Mouse (Mus musculus): ENCODE data around the gene Gm10447. TPM values are rescaled to one million over a fixed set of nuclear protein-coding genes. Genes with fewer than 3 reads are reported as not detected.

Gene Gm10447
- polyA plus RNA-seq, 1 experiment = not detected

DNA sequence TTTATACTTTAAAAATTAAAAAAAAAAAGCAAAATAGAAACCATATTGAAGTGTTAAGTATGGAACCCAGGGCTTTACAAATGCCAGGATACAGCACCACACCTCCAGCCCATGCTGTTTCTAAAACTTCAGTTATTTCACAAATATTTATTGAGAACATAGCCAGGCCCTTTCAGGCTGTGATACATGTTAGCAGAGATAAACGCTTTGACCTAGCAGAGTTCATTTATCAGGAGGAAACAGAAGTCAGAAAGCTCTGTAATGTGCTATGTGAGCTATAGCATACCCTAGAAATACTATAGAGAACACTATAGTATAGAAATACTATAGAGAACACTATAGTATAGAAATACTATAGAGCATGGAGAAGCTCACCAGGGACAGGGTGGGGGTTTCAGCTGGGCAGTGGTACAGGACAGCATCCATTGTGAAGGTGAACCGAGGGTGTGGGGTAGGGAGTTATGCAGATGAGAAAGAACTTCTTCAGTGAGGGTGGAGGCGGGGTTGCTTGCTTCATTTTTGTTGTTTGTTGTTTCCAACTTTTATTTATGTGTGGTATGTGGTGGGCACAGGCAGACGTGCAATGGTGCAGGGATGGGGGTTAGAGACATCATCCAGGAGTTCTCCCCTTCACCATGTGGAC is 24.3 kb upstream of the Gm10447 start:
- H3K4me3 ChIP-seq (ENCODE audit: insufficient read depth, poor library complexity, severe bottlenecking) = no peak overlapping the region
- H3K27me3 ChIP-seq (ENCODE audit: control insufficient read depth, insufficient read depth, insufficient read length) = no peaks in the 10 kb centered on the region
- no peaks in the 10 kb centered on the region for H3K79me3 ChIP-seq (ENCODE audit: low read depth)
- no peak overlapping the region for H3ac ChIP-seq (ENCODE audit: control insufficient read depth, insufficient read length, low read depth)
- no peak for TF ChIP-seq CTCF (IDR thresholded peaks at IDR 0.05; ENCODE audit: control insufficient read depth, insufficient read depth, insufficient read length)
- TF ChIP-seq CEBPB (IDR thresholded peaks at IDR 0.05; ENCODE audit: low read depth) = no peak
- no peak for TF ChIP-seq MYOG (IDR thresholded peaks at IDR 0.05; ENCODE audit: control insufficient read depth, extremely low read depth, insufficient read length)
- no peak for TF ChIP-seq FOSL1 (IDR thresholded peaks at IDR 0.05; ENCODE audit: insufficient read depth, low read length, poor library complexity, severe bottlenecking)
- TF ChIP-seq MAX (IDR thresholded peaks at IDR 0.05) = no peak
- TF ChIP-seq USF1 (IDR thresholded peaks at IDR 0.05; ENCODE audit: low read depth) = no peak
- no peak for TF ChIP-seq MYOD1 (IDR thresholded peaks at IDR 0.05; ENCODE audit: control insufficient read depth, insufficient read length, low read depth)
- H3K36me3 ChIP-seq (ENCODE audit: control insufficient read depth, insufficient read depth) = no peaks in the 10 kb centered on the region
- no peaks in the 10 kb centered on the region for H3K79me2 ChIP-seq (ENCODE audit: control insufficient read depth, insufficient read depth)

DNA sequence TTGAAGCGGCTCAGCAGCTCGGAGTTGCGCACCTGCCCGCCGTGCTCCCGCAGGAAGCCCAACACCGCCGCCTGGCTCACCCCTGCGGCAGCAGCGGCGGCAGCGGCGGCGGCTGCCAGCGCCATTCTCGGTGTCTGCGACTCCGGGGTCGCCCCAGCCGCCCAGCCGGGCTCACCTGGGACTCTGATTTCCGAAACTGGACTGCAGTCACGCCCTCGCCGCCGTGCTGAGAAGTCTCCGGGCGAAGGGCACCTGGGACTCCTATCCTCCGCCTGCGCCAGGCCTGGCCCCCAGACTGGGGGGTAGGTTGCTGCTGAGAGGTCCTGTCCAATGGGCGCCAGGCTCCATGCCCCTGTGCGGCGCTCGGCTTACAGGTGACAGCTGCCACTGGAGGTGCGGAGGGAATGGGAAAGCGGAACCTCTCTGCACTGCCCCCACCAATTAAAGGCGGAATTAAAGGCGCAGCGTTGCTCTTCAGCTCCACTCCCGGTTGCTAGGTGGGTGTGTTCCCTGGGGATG is 22.9 kb upstream of the Gm10447 start, which contains the start of the genes Gm9945 and Sowaha:
Gene Gm9945, plus strand, starts transcription at position 384 of the 519 bp plus-strand sequence.
Gene Sowaha, minus strand, starts transcription at position 492 of the 519 bp plus-strand sequence.
- Histone ChIP-seq H3K27me3 (ENCODE audit: control insufficient read depth, insufficient read depth, insufficient read length) (peaks cover 4% of the 10 kb centered on the region), H3K4me3 (ENCODE audit: insufficient read depth, poor library complexity, severe bottlenecking) (no peak within 1 kb of the TSS), H3ac (ENCODE audit: control insufficient read depth, insufficient read length, low read depth) (no peak within 1 kb of the TSS), H3K79me2 (ENCODE audit: control insufficient read depth, insufficient read depth) (no peaks in the 10 kb centered on the region), H3K36me3 (ENCODE audit: control insufficient read depth, insufficient read depth) (no peaks in the 10 kb centered on the region), H3K79me3 (ENCODE audit: low read depth) (no peaks in the 10 kb centered on the region)
- no peak for TF ChIP-seq CTCF (IDR thresholded peaks at IDR 0.05; ENCODE audit: control insufficient read depth, insufficient read depth, insufficient read length)

DNA sequence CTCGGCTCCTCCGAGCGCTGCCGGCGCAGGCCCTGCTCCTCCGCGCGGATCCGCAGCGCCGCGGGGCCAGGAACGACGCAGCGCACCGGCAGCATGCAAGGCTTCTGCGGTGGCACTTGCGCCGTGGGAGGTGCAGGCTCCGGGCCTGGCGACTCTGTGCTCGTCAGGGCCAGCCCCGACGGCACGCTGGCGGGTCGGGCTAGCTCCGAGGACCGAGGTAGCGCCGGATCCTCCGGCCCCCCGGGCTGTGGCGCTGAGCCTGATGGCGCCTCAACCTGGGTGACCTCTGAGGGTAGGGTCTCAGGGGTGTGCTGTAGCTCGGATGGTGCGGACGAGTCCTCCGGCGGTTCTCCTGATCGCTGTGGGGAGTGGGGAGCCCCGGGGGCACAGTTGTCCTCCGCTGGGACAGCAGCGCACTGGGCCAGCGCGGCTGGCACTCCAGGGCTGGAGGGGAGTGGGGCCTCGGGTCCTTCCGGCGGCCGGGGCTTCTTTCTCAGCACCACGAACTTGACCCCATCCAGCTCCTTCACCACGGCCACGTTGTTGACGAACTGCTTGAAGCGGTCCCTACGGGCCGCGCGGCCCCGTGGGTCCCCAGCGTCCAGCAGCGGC is 22.4 kb upstream of the Gm10447 start:
- H3K36me3 ChIP-seq (ENCODE audit: control insufficient read depth, insufficient read depth) = no peaks in the 10 kb centered on the region
- TF ChIP-seq CTCF (IDR thresholded peaks at IDR 0.05; ENCODE audit: control insufficient read depth, insufficient read depth, insufficient read length) = no peak
- TF ChIP-seq MYOD1 (IDR thresholded peaks at IDR 0.05; ENCODE audit: control insufficient read depth, insufficient read length, low read depth) = no peak
- no peak for TF ChIP-seq MAX (IDR thresholded peaks at IDR 0.05)
- no peak for TF ChIP-seq MYOG (IDR thresholded peaks at IDR 0.05; ENCODE audit: control insufficient read depth, extremely low read depth, insufficient read length)
- no peak for TF ChIP-seq CEBPB (IDR thresholded peaks at IDR 0.05; ENCODE audit: low read depth)
- no peak for TF ChIP-seq FOSL1 (IDR thresholded peaks at IDR 0.05; ENCODE audit: insufficient read depth, low read length, poor library complexity, severe bottlenecking)
- TF ChIP-seq USF1 (IDR thresholded peaks at IDR 0.05; ENCODE audit: low read depth) = no peak
- H3K4me3 ChIP-seq (ENCODE audit: insufficient read depth, poor library complexity, severe bottlenecking) = no peak overlapping the region
- peaks cover 8% of the 10 kb centered on the region for H3K27me3 ChIP-seq (ENCODE audit: control insufficient read depth, insufficient read depth, insufficient read length)
- H3ac ChIP-seq (ENCODE audit: control insufficient read depth, insufficient read length, low read depth) = no peak overlapping the region
- no peaks in the 10 kb centered on the region for H3K79me3 ChIP-seq (ENCODE audit: low read depth)
- H3K79me2 ChIP-seq (ENCODE audit: control insufficient read depth, insufficient read depth) = no peaks in the 10 kb centered on the region

DNA sequence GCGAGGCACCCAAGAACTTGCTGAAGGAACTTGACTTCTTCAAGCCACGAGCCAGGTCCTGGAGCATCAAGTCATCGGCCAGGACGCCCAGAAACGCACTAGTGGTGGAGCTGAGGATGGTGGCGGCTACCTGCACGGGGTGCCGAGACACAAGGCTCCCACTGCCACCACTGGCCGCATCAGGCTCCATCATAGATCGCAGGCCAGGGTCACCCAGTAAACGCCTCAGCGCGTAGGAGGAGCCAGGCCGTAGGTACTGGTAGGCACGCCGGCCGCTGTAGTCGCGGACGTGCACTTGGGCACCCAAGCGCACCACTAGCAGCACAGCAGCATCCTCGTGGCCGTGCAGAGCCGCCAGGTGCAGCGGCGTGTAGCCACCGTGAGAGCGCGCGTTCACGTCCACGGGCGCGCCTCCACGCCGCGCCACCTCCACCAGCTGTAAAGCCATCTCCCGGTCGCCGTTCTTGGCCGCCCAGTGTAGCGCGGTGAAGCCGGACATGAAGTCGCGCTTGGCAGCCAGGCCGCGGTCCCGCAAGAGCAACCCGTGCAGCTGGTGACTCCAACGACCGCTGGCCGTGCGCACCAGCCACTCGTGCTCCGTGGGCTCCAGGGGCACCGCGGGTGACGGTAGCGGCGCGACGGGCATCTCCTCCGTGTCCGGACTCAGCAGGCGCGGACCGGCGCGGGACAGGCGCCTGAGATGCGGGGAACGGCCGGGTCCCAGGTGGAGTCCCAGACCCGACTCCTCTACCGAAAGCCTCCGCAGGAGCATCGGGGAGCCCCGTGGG is 21.7 kb upstream of the Gm10447 start:
- H3K4me3 ChIP-seq (ENCODE audit: insufficient read depth, poor library complexity, severe bottlenecking) = no peak overlapping the region
- no peaks in the 10 kb centered on the region for H3K36me3 ChIP-seq (ENCODE audit: control insufficient read depth, insufficient read depth)
- no peaks in the 10 kb centered on the region for H3K79me3 ChIP-seq (ENCODE audit: low read depth)
- no peak overlapping the region for H3ac ChIP-seq (ENCODE audit: control insufficient read depth, insufficient read length, low read depth)
- H3K79me2 ChIP-seq (ENCODE audit: control insufficient read depth, insufficient read depth) = no peaks in the 10 kb centered on the region
- H3K27me3 ChIP-seq (ENCODE audit: control insufficient read depth, insufficient read depth, insufficient read length) = peaks cover 14% of the 10 kb centered on the region
- TF ChIP-seq USF1 (IDR thresholded peaks at IDR 0.05; ENCODE audit: low read depth) (no peak), CTCF (IDR thresholded peaks at IDR 0.05; ENCODE audit: control insufficient read depth, insufficient read depth, insufficient read length) (no peak), FOSL1 (IDR thresholded peaks at IDR 0.05; ENCODE audit: insufficient read depth, low read length, poor library complexity, severe bottlenecking) (no peak), MYOD1 (IDR thresholded peaks at IDR 0.05; ENCODE audit: control insufficient read depth, insufficient read length, low read depth) (no peak), MYOG (IDR thresholded peaks at IDR 0.05; ENCODE audit: control insufficient read depth, extremely low read depth, insufficient read length) (no peak), CEBPB (IDR thresholded peaks at IDR 0.05; ENCODE audit: low read depth) (no peak), MAX (IDR thresholded peaks at IDR 0.05) (no peak)

DNA sequence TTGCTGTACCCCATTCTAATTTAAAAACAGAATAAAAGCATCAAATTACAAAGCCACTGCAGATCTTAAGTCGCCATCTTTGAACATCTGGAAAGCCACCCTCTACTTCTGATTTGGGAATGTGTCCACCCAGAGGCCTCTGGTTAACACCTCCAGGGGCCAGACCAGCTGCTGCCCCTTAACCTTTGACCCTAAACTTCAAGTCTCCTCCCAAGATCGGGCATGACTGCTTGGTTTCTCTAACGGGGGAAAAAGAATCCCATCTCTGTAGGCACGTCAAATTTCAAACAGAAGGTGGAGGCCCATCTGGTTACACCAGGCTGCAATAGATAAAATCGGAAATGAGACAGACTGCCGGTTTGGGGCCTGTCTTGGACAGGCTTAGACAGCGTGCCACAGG is 20.9 kb upstream of the Gm10447 start:
- no peak for TF ChIP-seq FOSL1 (IDR thresholded peaks at IDR 0.05; ENCODE audit: insufficient read depth, low read length, poor library complexity, severe bottlenecking)
- Histone ChIP-seq H3K36me3 (ENCODE audit: control insufficient read depth, insufficient read depth) (no peaks in the 10 kb centered on the region), H3K4me3 (ENCODE audit: insufficient read depth, poor library complexity, severe bottlenecking) (no peak overlapping the region), H3ac (ENCODE audit: control insufficient read depth, insufficient read length, low read depth) (no peak overlapping the region), H3K79me3 (ENCODE audit: low read depth) (no peaks in the 10 kb centered on the region), H3K27me3 (ENCODE audit: control insufficient read depth, insufficient read depth, insufficient read length) (peaks cover 19% of the 10 kb centered on the region), H3K79me2 (ENCODE audit: control insufficient read depth, insufficient read depth) (no peaks in the 10 kb centered on the region)
